Mouse (Mus musculus) neural tube, embryonic 11.5 days (tissue): ENCODE measurements at regions not wholly inside any gene's neighbourhood (a gene's known extent, or its start where the extent isn't known, plus 50 kb on each side); places are given as distances from the start of the nearest gene placed in this dataset.

ENCODE experiments used
- ATAC-seq: fragments of 200-750 bp; cut with Nextera tagmentation; 2 replicates; pipeline ENCODE4 v1.8.0; 2017; ENCODE audit warnings: moderate number of reproducible peaks, mild to moderate bottlenecking, moderate TSS enrichment, moderate library complexity; ENCODE audit not compliant: insufficient read depth, low FRiP score, low TSS enrichment
- DNase-seq: peaks from one replicate; pipeline ENCODE4 v3.0.0-alpha.2; 2015; ENCODE audit warnings: low spot score
- H3K27ac ChIP-seq: fragments of 300-500 bp; sonication (generic); 2 replicates; pipeline ENCODE4 v1.5.1; 2014; ENCODE audit warnings: low read depth, mild to moderate bottlenecking, low read length
- H3K27me3 ChIP-seq: fragments of 300-500 bp; sonication (generic); 2 replicates; pipeline ENCODE4 v1.6.1; 2014; ENCODE audit warnings: mild to moderate bottlenecking, low read length, mixed read lengths; ENCODE audit not compliant: control insufficient read depth, insufficient read depth
- H3K36me3 ChIP-seq: fragments of 300-500 bp; sonication (generic); 2 replicates; pipeline ENCODE4 v1.6.1; 2014; ENCODE audit warnings: mild to moderate bottlenecking, low read length, moderate library complexity, mixed read lengths; ENCODE audit not compliant: control insufficient read depth, insufficient read depth
- H3K4me1 ChIP-seq: fragments of 300-500 bp; sonication (generic); 2 replicates; pipeline ENCODE4 v1.6.1; 2014; ENCODE audit warnings: low read length, mixed read lengths; ENCODE audit not compliant: control insufficient read depth, insufficient read depth
- H3K4me2 ChIP-seq: fragments of 300-500 bp; sonication (generic); 2 replicates; pipeline ENCODE4 v1.6.1; 2014; ENCODE audit warnings: low read depth, mild to moderate bottlenecking, moderate library complexity
- H3K4me3 ChIP-seq: fragments of 300-500 bp; sonication (generic); 2 replicates; pipeline ENCODE4 v1.5.1; 2014; ENCODE audit warnings: low read depth, low read length
- H3K9ac ChIP-seq: fragments of 300-500 bp; sonication (generic); 2 replicates; pipeline ENCODE4 v1.6.1; 2014; ENCODE audit warnings: mild to moderate bottlenecking, low read length
- H3K9me3 ChIP-seq: fragments of 300-500 bp; sonication (generic); 2 replicates; pipeline ENCODE4 v1.6.1; 2016; ENCODE audit warnings: low read length; ENCODE audit not compliant: control insufficient read depth
- WGBS: fragments of 180-500 bp; shearing (Covaris S2); extraction: QIAGEN DNeasy Blood & Tissue Kit; methylation state at CpG from one replicate; pipeline ENCODE4 v1.1.7; 2014; 5-methylcytosine and 5-hydroxymethylcytosine counted together

DNA sequence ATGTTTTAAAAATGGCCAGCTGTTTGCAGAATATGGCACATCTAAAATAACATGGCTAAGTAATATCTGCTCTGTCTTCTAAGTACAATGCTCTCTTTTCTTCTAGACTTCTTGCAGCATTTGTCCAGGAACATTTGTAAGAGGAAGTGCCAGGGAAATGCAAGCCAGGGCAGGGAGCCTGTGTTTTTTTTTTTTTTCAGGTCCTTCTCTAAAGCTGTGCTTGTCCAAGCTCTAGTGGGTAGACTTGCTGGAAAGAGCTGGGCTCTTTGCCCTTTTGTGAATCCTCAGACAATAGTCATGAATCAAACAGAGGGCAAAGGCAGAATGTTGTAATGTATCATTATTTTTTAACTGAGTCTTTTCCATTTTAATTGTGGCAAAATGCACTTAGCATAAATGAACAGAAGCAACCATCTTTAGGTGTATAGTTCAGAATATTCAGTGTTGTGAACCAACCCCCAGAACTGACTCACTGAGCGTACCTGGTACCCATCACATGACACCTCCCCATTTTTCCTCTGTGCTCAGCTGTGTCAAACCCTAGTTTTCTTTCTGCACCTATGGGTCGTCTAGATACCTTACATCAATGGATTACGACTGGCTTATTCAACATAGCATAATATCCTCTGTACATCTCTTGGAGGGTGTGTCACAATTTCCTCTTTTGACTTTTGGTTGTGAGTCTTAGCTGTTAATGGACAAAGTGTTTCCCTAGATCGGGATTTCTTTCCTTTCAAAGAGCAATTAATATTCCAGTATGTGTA lies 160.5 kb upstream of the 4933402D24Rik start:
- Histone ChIP-seq H3K4me3 (no peak overlapping the region), H3K4me2 (no peak overlapping the region), H3K9ac (no peak overlapping the region), H3K36me3 (no peaks in the 10 kb centered on the region), H3K27me3 (no peaks in the 10 kb centered on the region), H3K27ac (no peak overlapping the region), H3K4me1 (no peaks in the 10 kb centered on the region), H3K9me3 (no peaks in the 10 kb centered on the region)
- 85% methylated on average over 4 of the region's 4 CpGs for WGBS
- DNase-seq (no peak), ATAC-seq (no peak)

DNA sequence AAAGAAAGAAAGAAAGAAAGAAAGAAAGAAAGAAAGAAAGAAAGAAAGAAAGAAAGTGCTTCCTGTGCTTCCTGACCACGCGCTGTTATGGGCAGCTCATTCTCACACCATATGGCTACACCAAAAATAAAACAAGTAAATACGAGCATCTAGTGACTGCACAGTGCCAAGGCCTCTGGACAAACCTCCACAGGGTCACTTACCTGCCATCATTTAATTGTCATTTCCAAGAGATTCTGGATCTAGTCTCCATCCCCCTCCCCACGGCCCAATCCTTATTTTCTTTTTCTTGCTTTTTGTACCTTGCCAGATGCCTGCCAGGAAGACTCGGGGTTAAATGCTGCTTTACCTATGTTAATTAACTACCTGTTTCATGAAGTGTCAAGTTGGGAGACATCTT lies 159.8 kb upstream of the 4933402D24Rik start:
- ATAC-seq, result no peak
- Histone ChIP-seq H3K4me2 (no peak overlapping the region), H3K4me1 (no peaks in the 10 kb centered on the region), H3K27me3 (no peaks in the 10 kb centered on the region), H3K9ac (no peak overlapping the region), H3K27ac (no peak overlapping the region), H3K9me3 (no peaks in the 10 kb centered on the region), H3K4me3 (no peak overlapping the region), H3K36me3 (no peaks in the 10 kb centered on the region)
- no peak for DNase-seq
- 89% methylated on average over 5 of the region's 5 CpGs for WGBS

DNA sequence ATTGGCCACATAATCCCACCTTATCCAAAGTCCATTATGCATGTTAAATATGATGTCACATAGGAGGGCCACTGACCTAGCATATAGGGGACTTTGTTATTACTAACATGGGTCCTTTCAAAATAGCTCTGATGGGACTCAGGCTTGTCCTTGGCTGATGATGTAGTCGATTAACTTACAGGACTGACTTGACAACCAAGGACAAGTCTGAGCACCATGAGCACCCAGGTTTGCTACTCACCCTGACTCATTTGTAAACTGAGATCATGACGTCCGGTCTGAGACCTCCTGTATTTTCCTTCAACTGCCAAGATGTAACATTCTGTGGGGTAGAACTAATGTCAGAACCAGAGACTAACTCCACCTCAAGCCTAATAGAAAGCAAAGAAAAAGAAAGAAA lies 159.3 kb upstream of the 4933402D24Rik start:
- H3K9ac ChIP-seq, result no peak overlapping the region
- no peak for DNase-seq
- no peak overlapping the region for H3K4me2 ChIP-seq
- H3K27ac ChIP-seq, result no peak overlapping the region
- no peak overlapping the region for H3K4me3 ChIP-seq
- no peaks in the 10 kb centered on the region for H3K4me1 ChIP-seq
- H3K9me3 ChIP-seq, result no peaks in the 10 kb centered on the region
- no peaks in the 10 kb centered on the region for H3K27me3 ChIP-seq
- 87% methylated on average over 3 of the region's 3 CpGs for WGBS
- no peaks in the 10 kb centered on the region for H3K36me3 ChIP-seq
- ATAC-seq, result no peak

DNA sequence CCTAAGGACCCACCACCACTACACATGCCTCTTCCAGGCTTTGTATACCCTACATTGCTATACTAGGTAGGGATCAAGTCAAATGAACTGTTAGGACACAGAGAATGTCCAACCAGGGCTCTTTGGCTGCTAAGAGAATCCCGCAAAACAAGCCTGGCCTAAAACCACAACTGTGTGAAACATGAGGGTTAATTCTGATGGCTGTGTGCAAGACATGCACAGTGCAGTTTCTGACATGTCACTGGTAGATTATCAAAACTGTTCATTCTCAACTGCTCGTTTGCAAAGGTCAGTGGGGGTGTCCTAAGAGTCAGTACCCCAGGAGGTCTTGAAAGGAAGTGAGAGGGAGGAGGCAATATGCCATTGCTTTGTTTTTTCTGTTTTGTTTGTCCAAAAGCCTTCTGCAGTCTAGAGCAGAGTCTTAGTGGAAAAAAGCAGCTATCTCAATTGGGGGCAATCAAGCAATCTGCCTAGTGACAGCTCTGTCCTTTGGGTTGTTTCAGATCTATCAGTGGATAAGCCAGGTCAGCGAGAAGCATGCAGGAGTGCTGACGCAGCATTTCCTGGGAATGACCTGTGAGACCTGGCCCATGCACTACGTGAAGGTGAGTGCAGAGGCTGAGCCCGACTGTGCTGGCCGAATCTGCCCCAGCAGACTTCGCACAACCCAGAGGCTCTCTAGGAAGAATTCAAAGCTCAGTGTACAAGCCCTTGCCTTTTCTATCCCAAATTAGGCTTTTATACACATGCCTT lies 151.3 kb upstream of the 4933402D24Rik start:
- H3K4me1 ChIP-seq, result no peaks in the 10 kb centered on the region
- H3K27ac ChIP-seq, result no peak overlapping the region
- no peak for ATAC-seq
- H3K27me3 ChIP-seq, result no peaks in the 10 kb centered on the region
- WGBS, result 43% methylated on average over 8 of the region's 8 CpGs
- H3K4me2 ChIP-seq, result no peak overlapping the region
- no peak for DNase-seq
- H3K4me3 ChIP-seq, result no peak overlapping the region
- H3K9ac ChIP-seq, result no peak overlapping the region
- H3K9me3 ChIP-seq, result no peaks in the 10 kb centered on the region
- no peaks in the 10 kb centered on the region for H3K36me3 ChIP-seq

DNA sequence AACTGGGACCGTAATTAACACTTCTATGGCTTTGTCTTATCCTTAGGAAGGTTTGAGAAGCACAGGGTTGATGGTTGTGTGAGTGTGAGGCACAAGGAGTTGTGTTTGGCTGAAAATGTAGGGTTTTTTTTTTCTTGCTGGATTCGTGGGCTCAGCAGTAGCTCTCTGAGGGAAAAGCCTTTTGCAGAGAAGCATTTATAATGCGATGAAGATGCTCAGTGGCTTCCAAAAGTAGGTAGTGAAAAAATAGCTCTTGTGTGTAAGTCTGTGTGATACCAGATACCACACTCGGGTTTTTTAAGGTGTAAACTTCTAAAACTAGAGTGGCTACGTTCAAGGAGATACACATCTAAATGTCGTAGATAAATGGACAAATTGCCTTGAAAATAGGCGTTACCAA lies 149.1 kb upstream of the 4933402D24Rik start:
- H3K27ac ChIP-seq, result no peak overlapping the region
- ATAC-seq, result no peak

DNA sequence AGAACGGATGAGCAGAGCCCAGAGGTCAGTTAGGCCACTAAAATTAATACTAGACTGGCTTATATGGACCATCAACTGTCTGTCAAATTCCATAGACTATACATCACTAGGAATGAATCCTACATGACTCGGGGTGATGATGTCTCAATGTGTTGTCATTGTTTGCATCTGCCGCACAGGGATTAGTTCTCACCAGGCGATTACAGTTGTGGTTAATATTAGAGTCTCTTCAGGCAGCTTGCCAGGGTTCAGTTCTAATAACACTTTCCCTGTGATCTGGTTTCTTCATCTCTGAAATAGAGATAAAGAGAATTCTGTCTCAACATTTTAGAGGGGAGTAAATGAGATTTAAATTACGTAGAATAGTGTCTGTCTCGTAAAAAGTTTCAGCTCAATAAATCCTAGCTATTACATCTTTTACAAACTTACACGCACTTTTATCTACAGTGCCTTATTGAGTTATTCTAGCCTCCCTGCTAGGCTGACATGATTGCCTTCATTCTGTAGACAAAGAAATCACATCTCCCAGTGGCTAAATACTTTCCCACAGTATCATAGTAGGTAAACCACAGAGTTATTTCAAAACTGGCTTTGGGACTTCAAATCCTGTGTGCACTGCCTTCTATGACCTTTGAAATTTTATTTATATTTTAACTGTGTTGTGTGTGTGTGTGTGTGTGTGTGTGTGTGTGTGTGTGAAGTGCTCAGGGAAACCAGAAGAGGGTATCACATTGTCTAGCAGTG lies 148.0 kb upstream of the 4933402D24Rik start:
- Histone ChIP-seq H3K9ac (no peak overlapping the region), H3K27ac (no peak overlapping the region), H3K4me3 (no peak overlapping the region), H3K9me3 (no peaks in the 10 kb centered on the region), H3K4me1 (no peaks in the 10 kb centered on the region), H3K36me3 (no peaks in the 10 kb centered on the region), H3K27me3 (no peaks in the 10 kb centered on the region), H3K4me2 (no peak overlapping the region)
- ATAC-seq, result no peak
- 88% methylated on average over 7 of the region's 7 CpGs for WGBS
- no peak for DNase-seq

More for the DNA sequence above, 149.1 kb upstream of the 4933402D24Rik start:
- no peak overlapping the region for H3K9ac ChIP-seq
- 75% methylated on average over 7 of the region's 7 CpGs for WGBS
- no peaks in the 10 kb centered on the region for H3K27me3 ChIP-seq
- H3K9me3 ChIP-seq, result no peaks in the 10 kb centered on the region
- H3K4me1 ChIP-seq, result no peaks in the 10 kb centered on the region
- no peaks in the 10 kb centered on the region for H3K36me3 ChIP-seq
- DNase-seq, result no peak
- no peak overlapping the region for H3K4me2 ChIP-seq
- no peak overlapping the region for H3K4me3 ChIP-seq

DNA sequence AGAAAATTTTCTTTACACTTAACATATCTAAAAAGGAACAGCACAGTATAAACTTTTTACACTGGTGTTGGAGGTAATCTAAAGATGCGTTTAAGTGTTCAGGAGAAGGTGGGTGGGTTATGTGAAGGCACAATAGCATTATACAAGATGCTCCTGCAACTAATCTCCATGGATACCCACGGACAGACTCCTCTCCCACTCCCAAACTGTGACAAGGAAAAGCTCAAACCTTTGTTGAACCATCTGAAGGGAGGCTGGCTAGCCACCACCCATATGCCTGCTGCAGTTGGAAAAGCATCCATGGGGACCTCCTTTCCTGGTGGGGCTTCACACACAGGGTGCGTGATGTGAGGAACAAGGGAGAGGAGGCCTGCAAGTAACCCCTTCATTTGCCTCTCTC lies 141.7 kb upstream of the 4933402D24Rik start:
- Histone ChIP-seq H3K27ac (no peak overlapping the region), H3K36me3 (no peaks in the 10 kb centered on the region), H3K4me2 (no peak overlapping the region), H3K27me3 (no peaks in the 10 kb centered on the region), H3K9me3 (no peaks in the 10 kb centered on the region), H3K4me3 (no peak overlapping the region), H3K4me1 (no peaks in the 10 kb centered on the region), H3K9ac (no peak overlapping the region)
- DNase-seq (no peak), ATAC-seq (no peak)
- 86% methylated on average over 3 of the region's 3 CpGs for WGBS

DNA sequence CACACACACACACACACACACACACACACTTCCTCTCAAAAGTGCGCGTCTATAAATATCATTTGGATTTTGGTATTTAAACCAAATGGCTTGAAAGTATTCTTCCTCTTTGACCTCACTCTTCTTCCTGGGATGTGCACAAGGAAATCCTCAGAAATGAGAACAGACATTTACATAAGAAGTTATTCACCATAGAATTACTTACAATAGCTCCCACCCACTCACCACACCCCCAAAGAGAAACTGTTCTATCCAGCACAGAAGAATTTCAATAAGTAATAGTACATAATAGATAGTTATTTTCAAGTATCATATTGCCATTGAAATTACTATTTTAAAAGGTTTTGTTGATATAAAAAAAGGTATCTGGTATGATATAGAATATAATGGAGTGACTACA lies 140.1 kb upstream of the 4933402D24Rik start:
- 94% methylated on average over 2 of the region's 2 CpGs for WGBS
- DNase-seq (no peak), ATAC-seq (no peak)
- H3K27me3 ChIP-seq, result no peaks in the 10 kb centered on the region
- H3K4me1 ChIP-seq, result no peaks in the 10 kb centered on the region
- H3K27ac ChIP-seq, result no peak overlapping the region
- H3K4me3 ChIP-seq, result no peak overlapping the region
- no peak overlapping the region for H3K4me2 ChIP-seq
- H3K36me3 ChIP-seq, result no peaks in the 10 kb centered on the region
- H3K9me3 ChIP-seq, result no peaks in the 10 kb centered on the region
- H3K9ac ChIP-seq, result no peak overlapping the region
